Mouse (Mus musculus) forebrain, embryonic 15.5 days (tissue): ENCODE results near the gene Rapgefl1. TPM values are rescaled to one million over a fixed set of nuclear protein-coding genes. Genes with fewer than 3 reads are reported as not detected.

Source experiments
- ATAC-seq: fragments of 200-750 bp; cut with Nextera tagmentation; replicated peaks from 2 replicates; pipeline ENCODE4 v1.8.0; 2017; ENCODE audit warnings: mild to moderate bottlenecking, moderate TSS enrichment, moderate library complexity
- H3K27ac ChIP-seq: fragments of 300-500 bp; sonication (generic); replicated peaks from 2 replicates; pipeline ENCODE4 v1.5.1; 2015; ENCODE audit warnings: mild to moderate bottlenecking, inconsistent platforms
- H3K27me3 ChIP-seq: fragments of 300-500 bp; sonication (generic); 2 replicates; pipeline ENCODE4 v1.6.1; 2015; ENCODE audit warnings: inconsistent platforms
- H3K36me3 ChIP-seq: fragments of 300-500 bp; sonication (generic); 2 replicates; pipeline ENCODE4 v1.6.1; 2015; ENCODE audit warnings: mild to moderate bottlenecking, inconsistent platforms
- H3K4me1 ChIP-seq: fragments of 300-500 bp; sonication (generic); 2 replicates; pipeline ENCODE4 v1.6.1; 2015; ENCODE audit warnings: inconsistent platforms
- H3K4me2 ChIP-seq: fragments of 300-500 bp; sonication (generic); replicated peaks from 2 replicates; pipeline ENCODE4 v1.6.1; 2015; ENCODE audit warnings: mild to moderate bottlenecking, inconsistent platforms
- H3K4me3 ChIP-seq: fragments of 300-500 bp; sonication (generic); 2 replicates; pipeline ENCODE4 v1.5.1; 2015; ENCODE audit warnings: mild to moderate bottlenecking, inconsistent platforms
- H3K9ac ChIP-seq: fragments of 300-500 bp; sonication (generic); replicated peaks from 2 replicates; pipeline ENCODE4 v1.6.1; 2015; ENCODE audit warnings: mild to moderate bottlenecking, inconsistent platforms
- H3K9me3 ChIP-seq: fragments of 300-500 bp; sonication (generic); 2 replicates; pipeline ENCODE4 v1.6.1; 2016; ENCODE audit warnings: inconsistent platforms
- WGBS: fragments of 180-500 bp; shearing (Covaris S2); methylation state at CpG from one replicate; pipeline ENCODE4 v1.1.7; 2015; ENCODE audit warnings: mixed read lengths; 5-methylcytosine and 5-hydroxymethylcytosine counted together
- polyA plus RNA-seq: library from polyadenylated mRNA; unstranded; fragments of >200 nt; fragmentation: Nextera tagmentation; extraction: Ambion mirVana; gene quantifications from 2 replicates; pipeline ENCODE4 v1.2.1, GENCODE M21; 2015

The Rapgefl1 gene
- 4.2 and 5.8 TPM in 2 replicates for polyA plus RNA-seq

DNA sequence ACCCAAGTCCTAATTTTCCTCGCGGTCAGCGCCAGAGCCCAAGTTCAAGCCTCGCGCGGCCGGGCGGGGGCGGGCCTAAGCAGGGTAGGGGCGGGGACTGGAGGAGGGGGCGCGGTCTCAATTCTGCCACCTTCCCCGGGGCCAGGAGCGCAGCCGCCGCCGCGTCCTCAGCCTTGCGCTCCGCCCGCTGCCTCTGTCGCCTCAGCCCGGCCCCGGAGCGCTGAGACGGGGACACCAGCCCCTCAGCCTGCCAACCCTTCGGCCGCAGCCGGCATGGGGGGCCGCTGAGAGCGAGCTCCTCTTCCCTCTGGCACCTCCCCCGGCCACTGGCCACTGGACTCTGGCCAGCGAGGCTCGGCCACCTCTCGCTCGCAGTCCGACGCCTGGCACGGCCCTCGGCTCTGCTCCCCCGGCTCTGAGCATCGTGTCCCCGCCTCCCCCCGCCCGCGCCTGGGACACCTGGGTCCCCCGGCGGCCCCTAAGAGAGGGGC, at the start of gene Rapgefl1:
Gene Rapgefl1, plus strand, starts transcription at position 135 of the 491 bp plus-strand sequence.
- H3K9me3 ChIP-seq = no peaks in the 10 kb centered on the region
- peak; percentile 91 for ATAC-seq
- WGBS = 1% methylated on average over 45 of the region's 48 CpGs

DNA sequence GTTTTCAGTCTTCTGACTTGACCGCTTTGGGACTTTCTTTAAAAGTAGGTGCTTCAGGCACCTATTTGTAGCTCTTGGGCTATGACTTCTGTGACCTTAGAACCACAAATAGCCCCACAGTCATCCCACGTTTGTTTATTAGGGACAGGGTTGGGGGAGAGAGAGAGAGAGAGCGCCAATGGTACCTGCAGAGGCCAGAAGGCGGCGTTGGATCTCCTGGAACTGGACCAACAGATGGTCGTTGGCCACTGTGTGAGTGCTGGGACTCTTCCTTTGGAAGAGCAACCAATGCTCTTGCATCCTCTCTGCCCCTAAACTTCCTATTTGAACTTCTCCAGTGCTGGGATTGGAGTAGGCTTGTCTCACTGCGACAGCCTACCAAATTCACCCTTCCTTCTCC, 49.4 kb upstream of the Rapgefl1 start:
- H3K4me1 ChIP-seq = peaks cover 63% of the 10 kb centered on the region
- H3K27me3 ChIP-seq = no peaks in the 10 kb centered on the region
- H3K4me2 ChIP-seq = no peak overlapping the region
- H3K36me3 ChIP-seq = no peaks in the 10 kb centered on the region
- H3K27ac ChIP-seq = no peak overlapping the region
- no peak for ATAC-seq
- no peak overlapping the region for H3K9ac ChIP-seq
- WGBS = 26% methylated on average over 7 of the region's 7 CpGs
- no peaks in the 10 kb centered on the region for H3K9me3 ChIP-seq
- H3K4me3 ChIP-seq = no peak overlapping the region

More for the DNA sequence above, at the start of gene Rapgefl1:
- no peaks in the 10 kb centered on the region for H3K27me3 ChIP-seq
- peak within 1 kb of the TSS; percentile 85 for H3K9ac ChIP-seq
- peak within 1 kb of the TSS; percentile 74 for H3K4me3 ChIP-seq
- peak within 1 kb of the TSS; percentile 34; the same call in 1 of the 2 replicates for H3K27ac ChIP-seq
- H3K4me1 ChIP-seq = peaks cover 25% of the 10 kb centered on the region
- peaks cover 27% of the 10 kb centered on the region for H3K36me3 ChIP-seq
- H3K4me2 ChIP-seq = peak within 1 kb of the TSS; percentile 96

DNA sequence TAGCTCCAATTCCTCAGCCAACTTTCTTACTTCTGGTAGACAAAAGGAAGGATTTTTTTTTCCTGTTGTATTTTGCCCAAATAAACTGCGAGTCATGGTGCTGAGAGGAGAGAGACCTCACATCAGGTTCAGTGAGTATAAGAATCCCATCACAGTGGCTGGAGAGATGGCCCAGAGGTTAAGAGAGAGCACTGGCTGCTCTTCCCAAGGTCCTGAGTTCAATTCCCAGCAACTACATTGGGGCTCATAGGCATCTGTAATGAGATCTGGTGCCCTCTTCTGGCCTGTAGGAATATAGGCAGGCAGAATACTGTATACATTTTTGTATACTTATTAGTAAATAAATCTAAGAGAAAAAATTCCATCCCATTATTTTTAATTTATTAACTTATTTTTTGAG, 48.9 kb upstream of the Rapgefl1 start:
- H3K4me3 ChIP-seq = no peak overlapping the region
- H3K4me2 ChIP-seq = no peak overlapping the region
- peaks cover 58% of the 10 kb centered on the region for H3K4me1 ChIP-seq
- no peaks in the 10 kb centered on the region for H3K9me3 ChIP-seq
- H3K27me3 ChIP-seq = no peaks in the 10 kb centered on the region
- no peak overlapping the region for H3K9ac ChIP-seq
- 80% methylated on average over 1 of the region's 1 CpGs for WGBS
- H3K27ac ChIP-seq = no peak overlapping the region
- ATAC-seq = no peak
- no peaks in the 10 kb centered on the region for H3K36me3 ChIP-seq

DNA sequence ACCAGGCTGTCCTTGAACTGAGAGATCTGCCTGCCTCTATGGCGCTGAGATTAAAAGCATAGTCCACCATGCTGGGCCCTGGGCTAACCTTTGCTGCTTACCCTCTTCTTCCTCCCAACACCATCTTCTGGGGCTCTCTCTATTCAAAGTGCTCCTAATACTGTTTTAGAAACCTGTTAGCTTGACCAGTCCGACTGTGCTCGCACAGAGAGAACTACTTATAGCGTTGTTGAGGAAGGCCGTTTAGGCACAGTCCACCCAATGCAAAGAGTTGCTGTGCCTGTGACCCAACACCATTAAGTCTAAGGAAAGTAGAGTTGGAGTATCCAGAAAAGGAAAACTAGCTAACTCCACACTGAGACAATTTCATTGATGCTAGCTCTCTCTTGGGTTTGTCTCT, 48.4 kb upstream of the Rapgefl1 start:
- Histone ChIP-seq H3K27ac (peak overlapping the region; percentile 52; the same call in 1 of the 2 replicates), H3K27me3 (no peaks in the 10 kb centered on the region), H3K4me2 (no peak overlapping the region), H3K36me3 (no peaks in the 10 kb centered on the region), H3K4me3 (no peak overlapping the region), H3K9me3 (no peaks in the 10 kb centered on the region), H3K4me1 (peaks cover 57% of the 10 kb centered on the region), H3K9ac (no peak overlapping the region)
- WGBS = 90% methylated on average over 5 of the region's 5 CpGs
- no peak for ATAC-seq

- 10% methylated on average over 18 of the region's 18 CpGs for WGBS
- H3K9ac ChIP-seq = peak overlapping the region; percentile 14; the same call in 1 of the 2 replicates
- peak overlapping the region; percentile 94 for H3K4me2 ChIP-seq
- H3K4me1 ChIP-seq = peaks cover 57% of the 10 kb centered on the region
- H3K27ac ChIP-seq = peak overlapping the region; percentile 52
- no peaks in the 10 kb centered on the region for H3K9me3 ChIP-seq
- peak; percentile 87 for ATAC-seq
- H3K36me3 ChIP-seq = no peaks in the 10 kb centered on the region
- H3K27me3 ChIP-seq = no peaks in the 10 kb centered on the region
- peak overlapping the region; percentile 49 for H3K4me3 ChIP-seq
Observed at GRCm38 (mm10) chr11:98788550-98789218, 47.9 kb upstream of the Rapgefl1 start.

DNA sequence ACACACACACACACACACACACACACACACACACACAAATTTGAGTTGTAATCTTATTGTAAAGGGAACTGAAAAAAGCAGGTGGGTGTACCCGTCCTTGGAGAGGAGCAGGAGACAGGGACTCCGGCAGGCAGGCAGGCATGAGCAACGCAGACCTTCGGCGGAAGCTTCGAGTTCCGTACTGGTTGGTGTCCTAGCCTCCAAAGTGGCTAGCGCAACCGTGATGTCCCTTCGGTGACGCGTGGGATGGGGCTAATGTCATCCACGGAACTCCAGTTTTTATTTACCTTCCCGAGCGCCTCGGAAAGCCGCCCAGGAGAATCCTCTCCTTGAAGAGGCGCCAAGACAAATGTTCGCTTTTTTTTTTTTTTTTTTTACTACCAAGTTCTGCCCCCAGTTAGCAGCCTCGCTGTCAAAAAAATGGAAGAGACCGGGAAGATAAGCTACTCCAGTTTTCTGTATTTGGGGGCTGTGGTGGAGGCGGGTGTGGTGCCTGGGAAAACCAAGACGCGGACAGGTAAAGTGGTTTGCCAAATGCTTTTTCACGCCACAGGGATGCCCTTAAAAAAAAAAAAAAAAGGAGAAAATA, 47.3 kb upstream of the Rapgefl1 start:
- peak overlapping the region; percentile 52 for H3K9ac ChIP-seq
- no peaks in the 10 kb centered on the region for H3K27me3 ChIP-seq
- ATAC-seq = 0 out of 2 replicates have a peak, but pooled peaks have one; percentile 14
- H3K4me1 ChIP-seq = peaks cover 57% of the 10 kb centered on the region
- H3K27ac ChIP-seq = peak overlapping the region; percentile 52
- no peaks in the 10 kb centered on the region for H3K36me3 ChIP-seq
- no peaks in the 10 kb centered on the region for H3K9me3 ChIP-seq
- peak overlapping the region; percentile 49 for H3K4me3 ChIP-seq
- WGBS = 2% methylated on average over 25 of the region's 25 CpGs
- peak overlapping the region; percentile 94 for H3K4me2 ChIP-seq

DNA sequence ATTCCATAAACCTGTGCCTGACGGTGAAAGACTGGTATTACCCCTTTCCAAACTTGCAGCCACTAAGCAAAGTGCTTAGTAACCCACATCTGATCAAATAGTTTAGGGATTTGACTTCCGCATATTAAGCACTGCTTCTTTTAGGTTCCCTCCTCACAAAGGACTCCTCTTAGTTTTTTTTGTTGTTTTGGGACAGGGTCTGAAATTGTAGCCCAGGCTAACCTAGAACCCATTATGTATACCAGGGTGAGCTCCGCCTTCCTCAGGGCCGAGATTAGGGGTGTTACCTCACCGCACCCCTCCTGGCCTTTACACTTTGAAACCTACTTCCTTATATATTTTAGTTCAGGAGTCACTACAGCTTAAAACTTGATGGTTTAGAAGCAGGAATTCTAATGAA, 46.8 kb upstream of the Rapgefl1 start:
- ATAC-seq = no peak
- no peak overlapping the region for H3K27ac ChIP-seq
- peak overlapping the region; percentile 94 for H3K4me2 ChIP-seq
- WGBS = 38% methylated on average over 5 of the region's 5 CpGs
- H3K4me1 ChIP-seq = peaks cover 57% of the 10 kb centered on the region
- H3K4me3 ChIP-seq = peak overlapping the region; percentile 49
- H3K36me3 ChIP-seq = no peaks in the 10 kb centered on the region
- no peak overlapping the region; the same call in 1 of the 2 replicates for H3K9ac ChIP-seq
- no peaks in the 10 kb centered on the region for H3K27me3 ChIP-seq
- no peaks in the 10 kb centered on the region for H3K9me3 ChIP-seq

DNA sequence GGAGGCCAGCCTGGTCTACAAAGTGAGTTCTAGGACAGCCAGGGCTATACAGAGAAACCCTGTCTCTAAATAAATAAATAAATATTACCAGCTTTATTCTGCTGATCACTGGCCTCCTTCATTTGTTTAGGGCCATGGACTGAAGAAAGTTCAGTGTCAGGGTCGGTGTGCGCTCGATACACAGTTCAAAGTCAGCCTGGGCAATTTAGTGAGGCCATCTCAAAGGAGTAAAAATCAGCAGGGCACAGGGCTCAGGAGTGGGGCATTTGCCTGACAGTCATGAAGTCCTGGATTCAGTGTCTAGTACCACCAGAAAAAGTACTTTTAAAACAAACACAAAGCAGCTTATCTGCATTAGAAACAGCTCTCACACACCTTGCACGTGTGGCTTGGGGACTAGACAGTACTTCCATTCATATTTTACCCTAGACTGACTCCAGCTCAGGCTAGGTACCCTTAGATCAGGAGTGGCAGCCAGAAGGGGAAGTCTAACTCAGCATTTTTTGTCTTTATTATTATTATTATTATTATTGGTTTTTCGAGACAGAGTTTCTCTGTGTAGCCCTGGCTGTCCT, 45.9 kb upstream of the Rapgefl1 start:
- H3K4me2 ChIP-seq = no peak overlapping the region
- H3K4me1 ChIP-seq = peaks cover 50% of the 10 kb centered on the region
- ATAC-seq = no peak
- H3K27ac ChIP-seq = no peak overlapping the region
- no peak overlapping the region for H3K9ac ChIP-seq
- 84% methylated on average over 5 of the region's 5 CpGs for WGBS
- no peaks in the 10 kb centered on the region for H3K27me3 ChIP-seq
- no peaks in the 10 kb centered on the region for H3K36me3 ChIP-seq
- no peaks in the 10 kb centered on the region for H3K9me3 ChIP-seq
- no peak overlapping the region for H3K4me3 ChIP-seq

GRCm38 (mm10) chr11:98791448-98791847, 45.1 kb upstream of the Rapgefl1 start:
- Histone ChIP-seq H3K27me3 (no peaks in the 10 kb centered on the region), H3K9ac (no peak overlapping the region), H3K4me2 (no peak overlapping the region), H3K27ac (no peak overlapping the region), H3K36me3 (no peaks in the 10 kb centered on the region), H3K4me1 (peaks cover 43% of the 10 kb centered on the region), H3K4me3 (no peak overlapping the region), H3K9me3 (no peaks in the 10 kb centered on the region)
- no peak for ATAC-seq
- WGBS = 83% methylated on average over 1 of the region's 1 CpGs

- no peak for ATAC-seq
- no peak overlapping the region for H3K27ac ChIP-seq
- H3K27me3 ChIP-seq = no peaks in the 10 kb centered on the region
- 9% methylated on average over 4 of the region's 4 CpGs for WGBS
- H3K9me3 ChIP-seq = no peaks in the 10 kb centered on the region
- peaks cover 37% of the 10 kb centered on the region for H3K4me1 ChIP-seq
- no peak overlapping the region for H3K4me2 ChIP-seq
- H3K36me3 ChIP-seq = no peaks in the 10 kb centered on the region
- no peak overlapping the region for H3K4me3 ChIP-seq
- H3K9ac ChIP-seq = no peak overlapping the region
Observed at GRCm38 (mm10) chr11:98792081-98792480, 44.5 kb upstream of the Rapgefl1 start.

- WGBS = under 1% methylated on average over 30 of the region's 30 CpGs
- H3K27ac ChIP-seq = peak overlapping the region; percentile 99
- ATAC-seq = peak; percentile 64
Observed at GRCm38 (mm10) chr11:98794469-98795014, 42.0 kb upstream of the Rapgefl1 start.

More at GRCm38 (mm10) chr11:98794469-98795014, 42.0 kb upstream of the Rapgefl1 start:
- peak overlapping the region; percentile 81 for H3K4me3 ChIP-seq
- no peaks in the 10 kb centered on the region for H3K27me3 ChIP-seq
- H3K4me2 ChIP-seq = peak overlapping the region; percentile 83
- H3K36me3 ChIP-seq = peaks cover 7% of the 10 kb centered on the region
- H3K4me1 ChIP-seq = peaks cover 42% of the 10 kb centered on the region
- H3K9ac ChIP-seq = peak overlapping the region; percentile 96
- no peaks in the 10 kb centered on the region for H3K9me3 ChIP-seq
